Mouse (Mus musculus) right cerebral cortex, postnatal 25 days (tissue): ENCODE measurements around the gene Gm15097.
"Not testable (repeated sequence)": the region's sequence is repeated elsewhere in the genome, so short reads cannot be mapped to it uniquely, and the experiment has no call there.

ENCODE experiments used
- DNase-seq: peaks from one replicate; pipeline ENCODE4 v3.0.0; 2022

Gm15097 gene

DNA sequence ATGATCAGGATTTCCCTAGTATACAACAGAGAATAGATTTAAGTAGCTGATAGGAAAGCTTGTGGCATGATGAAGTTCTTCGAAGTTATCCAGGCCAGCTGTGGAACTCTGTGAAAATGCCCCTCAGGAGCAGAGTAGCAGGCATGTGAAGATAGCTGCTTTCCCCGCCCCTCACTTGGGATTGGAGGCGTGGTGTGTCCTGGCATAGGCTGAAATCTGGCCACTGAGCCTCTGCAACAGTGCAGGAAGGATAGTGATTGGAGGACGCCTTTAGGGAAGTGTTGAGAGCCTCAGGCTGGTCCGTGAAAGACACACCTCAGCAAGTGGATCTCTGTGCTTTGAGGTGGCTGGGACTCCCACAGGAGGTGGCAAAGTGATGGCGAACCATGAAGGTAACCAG is at the start of gene Gm15097:
TSS of gene Gm15097 (plus strand) at position 301 of the 400 bp plus-strand sequence.
- DNase-seq: not testable (repeated sequence)

DNA sequence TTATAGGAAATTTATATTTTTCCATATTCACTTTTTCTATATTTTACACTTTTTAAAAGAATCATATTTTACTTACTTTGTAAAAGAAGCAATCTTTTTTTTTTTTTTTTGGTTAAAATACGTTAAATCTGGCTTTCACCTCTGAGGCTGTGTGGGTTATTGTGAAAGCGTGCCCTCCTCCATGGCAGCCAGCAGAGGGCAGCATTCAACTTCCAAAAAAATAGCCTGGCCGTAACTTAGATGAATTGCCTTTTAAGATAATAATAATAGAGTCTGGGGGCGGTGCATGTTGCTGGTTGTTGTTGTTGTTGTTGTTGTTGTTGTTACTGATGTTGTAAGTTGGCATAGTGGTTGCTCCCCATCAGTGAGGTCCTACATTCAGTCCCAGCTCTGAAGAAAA is 21.4 kb upstream of the Gm15097 start:
- DNase-seq: peak; percentile 2

DNA sequence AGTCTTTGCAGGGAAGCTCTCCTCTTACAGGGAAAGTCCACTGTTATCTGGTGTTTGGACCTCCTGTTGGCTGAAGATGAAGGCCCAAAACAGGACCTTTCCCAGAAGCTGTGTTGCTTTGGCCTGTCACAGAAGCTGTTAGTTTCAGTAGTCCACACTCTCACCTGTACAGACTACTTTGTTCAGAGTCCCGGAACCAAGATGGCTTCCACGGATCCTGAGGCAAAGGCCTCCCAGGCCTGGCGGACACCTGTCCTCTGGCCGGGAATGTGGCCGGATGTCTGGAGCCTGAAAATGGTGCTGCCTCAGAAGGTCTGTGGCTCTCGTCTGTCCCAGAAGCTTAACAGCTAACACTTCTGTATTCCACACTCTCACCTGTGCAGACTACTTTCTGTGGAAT is 26.9 kb downstream of the Gm15097 start:
- not testable (repeated sequence) for DNase-seq
